Mouse (Mus musculus): Measurements from ENCODE around the gene Fga.

Gene Fga

GRCm38 (mm10) chr3:83025475-83026301 is at the start of gene Fga:
Gene Fga, plus strand, starts transcription at chr3:83026076.
- DNase-seq, result no peak

- DNase-seq, result no peak
Observed at GRCm38 (mm10) chr3:82980818-82981217, 45.1 kb upstream of the Fga start.

GRCm38 (mm10) chr3:82981861-82982260 is 44.0 kb upstream of the Fga start:
- no peak for DNase-seq

GRCm38 (mm10) chr3:82984840-82985239 is 41.0 kb upstream of the Fga start:
- DNase-seq, result no peak

- no peak for DNase-seq
Observed at GRCm38 (mm10) chr3:82991963-82992362, 33.9 kb upstream of the Fga start.

GRCm38 (mm10) chr3:82992956-82993355 is 32.9 kb upstream of the Fga start:
- DNase-seq, result no peak

- peak in 1 of 2 experiments; percentile 20 for DNase-seq
Observed at GRCm38 (mm10) chr3:82995368-82995767, 30.5 kb upstream of the Fga start.

GRCm38 (mm10) chr3:82996656-82997055 is 29.2 kb upstream of the Fga start:
- DNase-seq, result no peak

- DNase-seq, result peak; percentile 31 to 46
Observed at GRCm38 (mm10) chr3:82998772-82999463, 27.0 kb upstream of the Fga start.

- DNase-seq, result no peak
Observed at GRCm38 (mm10) chr3:82999995-83000394, 25.9 kb upstream of the Fga start.

- DNase-seq, result peak in 1 of 2 experiments; percentile 50
Observed at GRCm38 (mm10) chr3:83002191-83002590, 23.7 kb upstream of the Fga start.

GRCm38 (mm10) chr3:83003068-83003467 is 22.8 kb upstream of the Fga start:
- DNase-seq, result no peak

GRCm38 (mm10) chr3:83004801-83005200 is 21.1 kb upstream of the Fga start:
- no peak for DNase-seq

- no peak for DNase-seq
Observed at GRCm38 (mm10) chr3:83007557-83007956, 18.3 kb upstream of the Fga start, which contains the start of gene Fgg. Gene Fgg, plus strand, starts transcription at chr3:83007724.

GRCm38 (mm10) chr3:83010291-83010690 is 15.6 kb upstream of the Fga start:
- no peak for DNase-seq

- DNase-seq, result no peak
Observed at GRCm38 (mm10) chr3:83011136-83011535, 14.7 kb upstream of the Fga start.

GRCm38 (mm10) chr3:83011565-83011964 is 14.3 kb upstream of the Fga start:
- DNase-seq, result no peak

- DNase-seq, result no peak
Observed at GRCm38 (mm10) chr3:83012636-83013035, 13.2 kb upstream of the Fga start.

- DNase-seq, result no peak
Observed at GRCm38 (mm10) chr3:83013951-83014350, 11.9 kb upstream of the Fga start.

GRCm38 (mm10) chr3:83016236-83016635 is 9.6 kb upstream of the Fga start:
- DNase-seq, result no peak

GRCm38 (mm10) chr3:83020387-83020786 is 5.5 kb upstream of the Fga start:
- DNase-seq, result no peak

GRCm38 (mm10) chr3:83021176-83021575 is 4.7 kb upstream of the Fga start:
- no peak for DNase-seq

GRCm38 (mm10) chr3:83025036-83025435 is 840 bp upstream of the Fga start:
- DNase-seq, result no peak
